Mouse (Mus musculus) layer of hippocampus, adult 8-10 months (tissue): ENCODE measurements around the gene Ing2. TPM values are rescaled to one million over a fixed set of nuclear protein-coding genes. Genes with fewer than 3 reads are reported as not detected.

ENCODE experiments used
- DNase-seq, 2 experiments: peaks; one replicate each; pipeline ENCODE4 v3.0.0; 2022; ENCODE audit warnings: low spot score in 2 of 2
- total RNA-seq, 4 experiments: library from RNA; stranded (reverse); gene quantifications; 2 replicates each; pipeline ENCODE4 v1.2.4; 2022

Gene Ing2
- total RNA-seq, 4 experiments from 2014 or later: 31.9 to 36.6 (median 35.7) TPM

DNA sequence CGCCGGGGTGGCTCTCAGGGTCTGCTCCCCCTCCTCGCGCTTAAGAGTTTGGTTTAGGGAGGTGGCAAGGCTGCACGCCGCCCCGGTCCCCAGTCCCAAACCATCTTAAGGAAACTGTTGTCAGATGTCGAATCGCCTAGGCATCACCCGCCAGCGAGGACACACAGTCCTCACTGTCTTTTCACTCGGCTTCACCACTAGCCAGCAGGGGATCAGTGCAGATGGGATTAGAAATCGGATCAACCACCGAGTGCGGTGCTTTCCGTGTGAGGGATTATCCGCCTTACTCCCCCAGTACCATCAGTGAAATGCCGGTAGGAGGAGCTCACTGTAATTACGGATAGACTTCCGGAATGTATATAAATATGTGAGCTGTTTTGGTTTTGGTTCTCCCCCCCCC is 430 bp upstream of the Ing2 start:
- DNase-seq: peak in 1 of 2 experiments; percentile 33

DNA sequence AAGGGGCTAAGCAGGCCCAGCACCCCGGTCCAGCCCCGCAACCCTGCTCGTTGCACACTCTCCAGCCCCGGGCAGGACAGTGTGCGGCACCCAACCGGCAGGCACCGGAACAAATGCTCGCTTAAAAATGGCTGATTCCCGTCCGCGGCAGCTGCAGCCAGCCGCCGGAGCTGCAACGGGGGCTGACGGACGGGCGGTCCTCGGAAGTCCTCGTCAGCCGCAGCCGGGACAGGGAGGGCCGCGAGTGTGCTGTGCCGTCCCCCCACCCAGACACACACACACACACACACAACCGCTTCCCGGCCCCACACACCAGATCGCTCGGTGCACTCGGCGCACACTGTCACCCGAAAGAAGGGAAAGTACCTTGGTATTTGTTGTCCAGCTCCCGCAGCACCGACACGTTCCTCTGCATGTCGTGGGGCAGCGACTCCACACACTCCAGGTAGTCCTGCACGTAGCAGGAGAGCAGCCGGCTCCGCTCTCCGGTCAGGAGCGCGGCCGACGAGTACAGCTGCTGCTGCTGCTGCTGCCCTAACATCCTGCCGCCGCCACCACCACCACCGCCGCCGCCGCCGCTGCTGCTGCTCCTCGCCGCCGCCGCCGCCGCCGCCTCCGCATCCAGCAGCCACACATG is 1.1 kb downstream of the Ing2 start:
- no peak for DNase-seq

DNA sequence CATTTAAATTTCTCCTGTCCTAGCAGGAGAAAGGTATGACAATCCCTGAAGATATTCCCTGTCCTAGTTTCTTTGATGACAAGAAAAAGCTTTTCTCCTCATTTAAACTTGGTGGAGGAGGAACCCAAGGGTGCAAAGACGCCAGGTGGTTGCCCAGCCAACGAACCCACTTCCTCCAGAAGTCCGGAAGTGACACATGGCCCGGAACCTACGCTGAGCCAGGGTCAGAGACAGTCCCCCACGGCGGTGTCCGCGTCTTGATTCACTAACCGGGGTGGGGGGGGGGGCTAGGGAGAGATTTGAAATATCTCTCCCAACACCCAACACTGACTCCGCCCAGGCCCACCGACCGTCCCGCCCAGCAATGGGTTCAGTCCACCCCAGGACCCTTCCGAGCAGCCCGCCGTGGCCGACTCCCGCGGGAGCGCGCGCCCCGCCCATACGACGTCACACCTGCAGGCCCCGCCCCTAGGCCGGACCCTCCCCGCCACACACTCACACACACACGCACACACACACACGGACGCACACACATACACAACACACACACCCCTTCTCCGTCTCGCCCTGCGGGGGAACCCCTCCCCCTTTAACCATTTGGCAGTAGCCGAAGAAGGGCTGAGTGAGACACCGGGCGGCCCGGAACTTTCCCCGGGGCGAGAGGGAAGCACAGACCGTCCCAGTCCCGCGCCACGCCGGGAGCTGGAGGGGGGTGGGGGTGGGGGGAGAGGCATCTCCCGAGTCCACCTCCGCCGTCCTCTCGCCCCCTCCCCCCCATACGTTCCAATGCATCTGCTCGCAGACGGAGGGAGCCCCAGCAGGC is 1.8 kb downstream of the Ing2 start:
- peak; percentile 78 to 81 for DNase-seq

DNA sequence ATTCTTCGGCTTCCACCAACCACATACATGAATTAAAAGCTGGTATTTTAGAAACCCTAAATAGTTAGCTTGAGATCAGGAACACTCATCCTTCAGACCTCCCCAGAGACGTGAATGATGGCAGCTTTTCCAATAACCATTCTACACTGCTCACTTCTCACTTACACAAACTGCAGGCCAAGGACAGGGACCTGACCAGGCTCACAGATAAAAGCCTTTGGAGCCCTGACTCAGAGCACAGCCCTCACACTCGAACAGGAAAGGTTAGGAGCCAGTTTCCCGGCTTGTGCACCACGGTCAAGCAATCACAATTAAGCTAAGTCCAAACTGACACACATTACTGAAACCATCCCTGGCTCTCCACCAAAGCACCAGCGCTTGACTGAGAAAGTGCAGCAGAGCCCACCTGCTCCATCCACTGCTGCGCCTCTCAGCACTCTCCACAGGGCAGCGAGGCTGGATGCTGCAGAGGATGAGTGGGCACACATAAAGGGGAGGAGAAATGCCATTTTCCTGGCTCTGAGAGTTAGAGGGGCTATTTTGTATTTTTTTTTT is 11.0 kb downstream of the Ing2 start:
- DNase-seq: no peak

DNA sequence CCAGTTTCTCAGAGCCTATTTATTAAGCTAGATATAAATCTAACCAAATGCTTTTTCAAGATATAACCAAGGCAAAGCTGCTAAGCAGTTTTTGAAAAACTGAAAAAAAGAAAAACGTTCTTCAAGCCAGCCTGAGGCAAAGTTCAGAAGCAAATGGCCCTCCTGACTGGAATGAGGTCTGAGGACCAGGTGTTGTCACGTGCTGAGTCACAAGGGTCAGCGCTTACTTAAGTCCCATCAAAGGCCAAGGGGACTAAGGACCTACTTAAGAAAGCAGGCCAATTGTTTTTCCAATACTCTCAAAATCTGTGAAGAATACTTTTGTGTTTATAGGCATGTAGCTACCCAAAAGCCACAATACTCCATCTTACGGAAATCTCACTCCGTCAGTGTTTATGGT is 12.2 kb downstream of the Ing2 start:
- DNase-seq: no peak

DNA sequence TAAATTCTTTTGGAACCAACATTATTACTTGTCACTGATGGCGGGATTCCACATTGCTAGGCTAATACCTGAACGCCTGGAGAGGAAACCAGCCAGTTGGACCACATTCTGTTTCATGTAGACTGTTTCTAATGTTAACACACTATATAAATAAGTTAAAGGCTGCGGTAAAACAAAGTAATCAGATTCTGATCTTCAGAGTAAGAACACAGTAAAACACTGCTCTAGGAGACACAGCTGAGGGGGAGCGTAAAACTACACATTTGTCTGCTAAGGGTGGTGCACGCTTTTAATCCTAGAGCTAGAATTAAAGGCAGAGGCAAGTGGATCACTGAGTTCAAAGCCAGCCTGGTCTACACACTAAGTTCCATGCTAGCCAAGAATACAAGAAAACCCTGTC is 12.6 kb downstream of the Ing2 start:
- no peak for DNase-seq

DNA sequence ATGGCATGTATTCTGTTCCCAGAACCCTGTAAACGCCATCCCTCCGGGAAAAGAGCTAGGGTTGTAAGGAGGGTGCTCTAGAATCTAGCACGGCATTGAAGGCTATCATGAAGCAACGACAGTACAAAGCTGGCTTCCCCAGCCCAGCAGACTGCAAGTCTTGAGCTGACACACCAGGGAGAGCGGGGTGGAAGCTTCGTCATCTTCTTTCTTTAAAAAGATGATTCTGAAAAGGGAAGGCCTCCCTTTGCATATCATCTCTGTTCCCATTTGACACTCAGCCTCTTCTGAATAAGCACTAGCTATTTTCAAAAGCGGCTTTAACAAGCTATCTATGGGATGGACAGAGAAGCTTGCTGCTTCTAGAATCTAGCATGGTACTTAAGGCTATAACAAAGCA is 15.0 kb downstream of the Ing2 start:
- no peak for DNase-seq

DNA sequence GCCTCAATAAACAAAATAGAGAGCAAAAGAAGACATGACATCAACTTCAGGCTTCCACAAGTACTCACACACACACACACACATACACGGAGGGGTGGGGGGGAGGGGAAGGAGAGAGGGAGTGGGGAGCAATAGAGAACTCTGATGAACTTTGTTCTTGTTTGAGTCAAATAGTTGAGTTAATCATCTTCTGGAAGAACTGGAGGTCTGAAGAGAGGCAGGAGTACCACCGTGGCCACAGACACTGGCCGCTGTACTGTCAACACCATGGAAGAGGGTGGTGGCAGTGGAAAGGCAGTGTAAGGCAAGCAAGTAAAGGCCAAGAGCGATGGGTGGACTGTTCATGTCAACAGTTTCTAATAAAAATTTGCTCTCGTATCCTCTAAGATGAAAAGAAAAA is 15.9 kb downstream of the Ing2 start:
- DNase-seq: no peak

DNA sequence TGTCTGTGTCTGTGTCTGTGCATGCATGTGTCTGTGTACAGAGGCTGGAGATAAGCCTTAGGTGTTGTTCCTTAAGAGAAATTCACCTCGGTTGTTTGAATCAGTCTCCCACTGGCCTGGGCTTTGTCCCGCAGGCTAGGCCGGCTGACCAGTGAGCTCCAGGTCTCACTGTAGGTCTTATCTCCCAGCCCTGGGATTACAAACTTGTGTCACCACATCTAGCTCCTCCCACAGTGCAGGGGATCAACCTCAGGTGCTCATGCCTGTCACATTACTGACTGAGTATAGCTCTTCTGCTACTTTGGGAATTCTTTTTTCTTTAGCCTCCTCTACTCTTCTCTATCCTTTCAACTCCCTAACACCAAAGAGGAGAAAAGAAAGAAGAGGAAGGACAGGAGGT is 20.9 kb downstream of the Ing2 start:
- DNase-seq: no peak

DNA sequence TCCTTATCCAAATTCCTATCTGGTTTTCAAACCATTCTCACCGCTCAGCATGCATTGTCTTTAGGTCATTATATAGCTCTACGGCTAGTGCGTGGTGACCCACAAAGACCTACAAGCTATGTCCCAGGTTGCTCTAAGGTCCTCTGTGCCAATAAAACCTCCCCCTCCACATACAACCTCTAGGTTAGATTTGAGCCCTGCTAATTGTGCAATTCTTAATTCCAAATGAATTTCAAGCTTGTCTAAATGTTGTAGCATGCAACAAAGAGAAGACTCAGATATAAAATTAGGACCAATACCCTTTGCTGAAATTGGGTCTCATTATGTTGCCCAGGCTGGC is 22.6 kb downstream of the Ing2 start:
- DNase-seq: no peak

DNA sequence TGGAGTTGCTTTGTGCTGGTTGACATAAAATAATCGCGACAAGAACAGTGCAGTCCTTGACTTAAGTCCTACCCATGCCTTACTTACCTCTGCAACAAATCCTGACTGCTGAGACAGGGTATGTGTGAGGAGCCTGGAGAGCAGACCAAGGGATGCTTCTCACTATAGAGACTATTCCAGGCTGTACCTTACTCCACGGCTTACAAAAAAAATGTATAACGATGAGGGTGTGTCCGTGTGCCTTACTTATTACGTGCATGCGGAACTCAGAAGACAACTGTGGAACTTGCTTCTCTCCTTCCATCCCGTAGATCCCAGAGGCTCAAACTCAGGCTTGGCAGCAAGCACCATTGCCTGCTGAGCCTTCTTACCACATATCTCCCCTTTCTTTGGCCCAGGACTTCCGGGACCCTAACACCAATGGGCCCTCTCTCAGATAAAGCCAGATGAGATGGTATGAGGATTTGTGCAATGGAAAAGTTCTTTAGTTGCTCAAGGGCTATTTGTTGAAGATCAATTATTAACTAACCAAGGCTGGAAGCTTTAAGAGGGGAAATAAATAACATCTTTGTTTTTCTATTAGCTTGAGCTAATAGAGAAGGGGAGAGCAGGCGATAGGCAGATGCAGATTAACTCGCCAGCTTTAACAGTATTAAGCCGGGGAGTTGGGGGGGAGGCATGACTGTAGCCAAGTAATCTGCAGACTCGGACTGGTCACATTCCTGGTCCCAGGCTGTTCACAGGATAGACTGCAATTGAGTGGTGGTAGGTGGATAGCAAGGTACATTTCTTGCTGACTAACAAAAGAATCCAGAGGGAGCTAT is 23.2 kb downstream of the Ing2 start:
- DNase-seq: no peak

DNA sequence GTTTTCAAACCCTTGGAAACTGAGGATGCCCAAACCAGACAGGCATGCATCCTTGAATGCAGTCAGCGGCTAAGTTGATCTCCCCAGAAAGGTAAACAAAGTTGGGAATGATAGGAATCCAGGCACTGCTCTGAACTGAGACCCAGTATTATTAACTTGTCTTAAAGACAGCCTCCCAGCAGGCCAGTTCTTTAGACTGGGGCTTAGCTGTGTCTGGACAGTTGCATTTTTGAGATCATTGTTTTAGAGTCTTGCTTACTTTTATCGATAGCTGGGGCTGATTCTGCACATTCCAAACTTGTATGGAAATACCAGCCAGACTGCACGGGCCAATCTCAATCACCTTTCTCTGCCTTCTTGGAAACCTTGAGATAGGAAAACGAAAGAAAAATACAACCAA is 24.5 kb downstream of the Ing2 start:
- DNase-seq: no peak

DNA sequence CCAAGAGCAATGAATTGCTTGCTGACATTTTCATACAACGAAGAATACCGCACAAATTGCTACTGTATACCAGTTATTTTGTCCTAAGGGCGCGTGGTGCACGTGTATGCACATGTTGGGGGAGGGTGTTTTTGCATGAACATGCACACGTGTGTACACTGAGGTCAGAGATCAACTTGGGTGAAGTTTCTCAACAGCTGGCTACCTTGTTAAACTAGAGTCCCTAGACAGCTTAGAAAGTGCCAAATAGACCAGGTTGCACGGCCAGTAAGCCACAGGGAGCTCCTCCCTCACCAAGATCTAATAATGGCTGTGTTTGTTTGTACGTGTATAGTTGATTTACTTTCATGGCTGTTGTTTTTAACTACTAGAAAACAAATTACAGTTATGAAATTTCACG is 25.8 kb downstream of the Ing2 start:
- DNase-seq: no peak

DNA sequence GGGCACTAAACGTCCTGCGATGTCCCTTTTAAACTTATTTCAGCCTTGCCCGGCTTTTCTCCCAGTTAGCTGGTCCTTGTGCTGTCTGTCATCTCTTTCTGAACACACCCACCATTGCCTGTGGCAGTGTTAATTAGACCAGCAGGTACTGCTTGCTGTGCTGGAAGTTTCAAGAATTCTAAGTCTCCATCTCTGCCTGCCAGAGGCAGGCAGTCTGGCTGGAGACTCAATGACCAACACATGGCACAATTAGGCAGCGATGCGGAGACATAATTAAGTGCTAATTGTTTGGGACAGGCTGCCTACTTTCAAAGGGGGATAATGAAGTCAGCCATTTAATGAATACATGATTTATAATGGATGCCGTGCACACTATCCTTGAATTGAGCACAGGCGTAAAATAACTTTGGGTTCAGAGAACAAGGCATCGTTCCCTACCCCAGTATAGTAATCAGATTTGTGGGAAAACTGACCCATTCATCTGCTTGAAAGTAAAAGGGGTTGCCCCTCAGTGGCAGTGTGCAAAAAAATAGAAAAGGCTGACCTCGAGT is 32.8 kb downstream of the Ing2 start:
- DNase-seq: no peak

DNA sequence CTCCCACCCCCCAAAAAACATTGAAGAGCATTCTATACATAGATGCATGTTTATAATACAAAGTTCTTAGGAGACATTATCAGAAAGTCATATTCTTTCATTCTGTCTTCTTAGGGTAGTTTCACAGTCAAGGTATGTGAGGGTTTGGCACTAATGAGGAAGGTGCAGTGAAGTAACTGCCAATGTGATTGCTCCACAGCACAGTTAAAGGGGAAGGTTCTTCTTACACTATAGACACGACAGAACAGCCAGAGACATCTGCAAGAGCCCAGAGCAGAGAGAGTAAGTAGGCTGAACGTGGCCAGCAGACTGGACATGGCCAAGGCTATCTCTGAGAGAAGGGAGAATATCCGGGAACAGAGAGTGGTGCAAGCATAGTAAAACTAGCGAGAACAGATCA is 38.2 kb downstream of the Ing2 start:
- DNase-seq: no peak

DNA sequence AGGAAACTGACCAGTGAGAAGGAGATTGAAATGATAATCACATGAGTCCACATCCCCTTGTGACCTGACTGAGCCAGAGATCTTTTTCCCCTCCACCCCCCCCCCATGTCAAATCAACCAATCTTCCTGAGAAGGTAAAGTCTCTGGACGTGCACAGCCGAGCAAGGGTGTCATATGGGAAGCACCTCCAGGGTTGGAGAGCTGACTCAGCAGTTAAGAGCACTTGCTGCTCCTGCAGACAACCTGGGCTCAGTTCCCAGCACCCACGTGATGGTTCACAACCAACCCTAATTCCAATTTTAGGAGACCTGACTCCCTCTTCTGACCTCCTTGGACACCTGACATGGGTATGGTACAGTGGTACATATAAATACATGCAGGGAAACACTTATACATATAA is 39.3 kb downstream of the Ing2 start:
- DNase-seq: no peak

DNA sequence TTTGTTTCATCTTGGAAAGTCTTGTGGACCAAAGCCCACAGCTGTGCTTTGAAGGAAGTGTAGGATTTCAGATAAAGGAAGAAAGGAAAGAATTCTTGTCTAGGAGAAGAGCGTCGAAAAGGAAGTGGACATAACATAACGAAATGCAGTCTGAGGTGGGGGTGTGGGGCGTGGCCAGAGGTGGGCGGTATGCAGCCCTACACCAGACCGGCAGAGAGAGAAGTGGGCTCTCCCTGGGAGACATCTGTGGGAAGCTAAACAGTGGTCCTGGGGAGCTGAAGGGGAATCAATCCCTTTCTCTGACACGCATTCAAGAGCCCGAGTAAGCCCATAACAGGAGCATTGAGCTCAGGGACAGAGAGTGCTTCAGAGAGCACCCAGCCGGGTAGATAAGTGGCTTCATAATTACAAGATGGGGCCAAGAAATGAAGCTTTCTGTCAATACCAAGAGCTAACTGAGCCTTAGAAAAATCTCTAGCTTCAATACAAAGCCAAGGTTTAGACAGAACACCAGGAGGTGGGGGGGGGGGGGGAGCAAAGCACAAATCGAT is 40.5 kb downstream of the Ing2 start:
- DNase-seq: no peak

DNA sequence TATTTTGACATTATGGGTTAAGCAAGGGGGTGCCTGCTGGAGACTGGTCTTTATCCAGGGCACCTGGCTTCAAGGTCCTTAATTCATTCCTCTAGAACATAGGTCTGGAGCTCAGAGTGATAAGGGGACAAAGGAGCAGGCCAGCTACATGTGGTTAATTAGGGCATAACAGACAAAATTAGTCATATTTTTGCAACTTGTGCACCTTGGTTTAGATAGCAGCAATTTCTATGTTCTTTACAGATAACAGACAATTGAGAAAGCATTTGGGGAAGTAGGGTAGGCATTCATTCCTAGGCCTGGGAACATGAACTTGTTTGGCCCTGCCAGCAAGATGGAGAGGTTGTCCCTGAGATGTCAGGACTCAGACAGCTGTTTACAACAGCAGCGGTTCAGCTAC is 54.2 kb downstream of the Ing2 start:
- DNase-seq: no peak
